Mouse (Mus musculus): ENCODE data around the gene Hnrnpf.

Hnrnpf gene

GRCm38 (mm10) chr6:117926871-117927491 is 26.9 kb downstream of the Hnrnpf start:
- DNase-seq: no peak

- DNase-seq: no peak
Observed at GRCm38 (mm10) chr6:117927955-117928354, 27.8 kb downstream of the Hnrnpf start.

GRCm38 (mm10) chr6:117928746-117929145 is 28.6 kb downstream of the Hnrnpf start:
- DNase-seq: no peak

DNA sequence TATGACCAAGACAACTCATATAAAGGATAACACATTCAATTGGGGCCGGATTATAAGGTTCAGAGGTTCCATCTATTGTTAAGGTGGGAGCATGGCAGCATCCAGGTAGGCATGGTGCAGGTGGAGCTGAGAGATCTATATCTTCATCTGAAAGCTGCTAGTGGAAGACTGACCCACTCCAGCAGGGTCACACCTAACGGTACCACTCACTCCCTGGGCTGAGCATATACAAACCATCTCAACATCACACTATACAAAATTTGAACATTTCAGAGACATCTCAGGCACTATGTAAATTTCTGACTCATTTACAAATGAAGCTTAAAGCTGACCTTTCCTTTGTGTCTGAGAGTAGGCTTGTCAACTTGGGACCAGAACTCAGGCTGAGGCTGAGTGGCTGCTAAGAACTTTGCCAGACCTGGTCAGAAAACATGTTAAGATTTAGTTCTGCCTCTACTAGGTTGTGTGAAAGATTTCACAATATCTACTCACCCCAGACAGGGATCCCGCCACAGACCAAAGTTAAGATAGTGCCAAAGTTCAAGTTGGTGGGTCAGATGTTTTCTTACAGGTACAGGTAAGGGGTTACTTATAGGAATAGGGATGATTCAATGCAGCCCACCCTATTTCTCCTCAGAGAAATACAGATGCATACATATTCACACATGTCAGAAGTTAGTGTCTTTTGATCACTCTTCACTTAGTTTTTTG is 30.0 kb downstream of the Hnrnpf start:
- DNase-seq: no peak

- DNase-seq: no peak
Observed at GRCm38 (mm10) chr6:117932325-117933051, 32.4 kb downstream of the Hnrnpf start.

GRCm38 (mm10) chr6:117934301-117934700 is 34.2 kb downstream of the Hnrnpf start:
- no peak for DNase-seq

DNA sequence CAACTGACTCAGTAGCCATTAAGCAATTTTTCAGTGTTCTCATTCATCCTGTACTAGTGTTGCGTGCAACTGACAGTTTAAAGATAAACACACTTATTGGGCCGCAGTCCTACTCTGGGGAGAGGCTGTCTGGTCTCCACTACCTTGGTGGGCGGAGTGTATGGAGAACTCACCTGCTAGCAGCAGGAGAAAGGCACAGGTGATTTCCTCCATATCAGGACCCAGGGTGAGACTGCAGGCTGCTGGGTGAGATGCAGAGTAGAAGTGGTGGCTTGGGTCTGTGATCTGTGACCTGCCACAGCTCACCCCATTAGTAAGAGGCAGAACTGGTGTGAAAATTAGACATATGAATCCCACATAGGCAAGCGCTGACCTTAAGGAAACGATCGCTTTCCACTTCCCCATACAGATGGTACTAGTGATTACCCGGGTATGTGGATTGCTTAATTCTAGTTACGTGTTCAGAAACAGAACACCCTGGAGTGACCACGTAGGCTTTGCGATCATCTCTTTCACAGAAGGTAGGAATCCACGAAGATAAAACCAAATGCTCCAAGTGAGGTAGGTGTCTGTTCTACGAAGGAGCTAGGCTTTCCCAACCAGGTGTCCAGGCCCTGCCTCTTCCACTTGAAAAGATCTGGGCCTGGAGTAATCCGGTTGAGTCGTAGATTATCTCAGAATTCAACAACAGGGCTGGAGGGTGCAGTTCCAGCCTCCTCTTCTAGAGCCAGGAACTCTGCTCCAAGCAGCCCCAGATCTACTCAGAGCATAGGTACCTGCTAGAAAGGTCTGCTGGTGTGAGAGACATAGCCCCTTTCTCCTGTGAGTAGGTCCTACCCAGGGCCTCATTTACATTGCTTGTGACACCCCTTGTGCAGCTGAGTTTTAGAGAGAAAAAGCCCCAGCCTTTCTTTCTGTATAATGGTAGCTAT is 35.8 kb downstream of the Hnrnpf start:
- no peak for DNase-seq

DNA sequence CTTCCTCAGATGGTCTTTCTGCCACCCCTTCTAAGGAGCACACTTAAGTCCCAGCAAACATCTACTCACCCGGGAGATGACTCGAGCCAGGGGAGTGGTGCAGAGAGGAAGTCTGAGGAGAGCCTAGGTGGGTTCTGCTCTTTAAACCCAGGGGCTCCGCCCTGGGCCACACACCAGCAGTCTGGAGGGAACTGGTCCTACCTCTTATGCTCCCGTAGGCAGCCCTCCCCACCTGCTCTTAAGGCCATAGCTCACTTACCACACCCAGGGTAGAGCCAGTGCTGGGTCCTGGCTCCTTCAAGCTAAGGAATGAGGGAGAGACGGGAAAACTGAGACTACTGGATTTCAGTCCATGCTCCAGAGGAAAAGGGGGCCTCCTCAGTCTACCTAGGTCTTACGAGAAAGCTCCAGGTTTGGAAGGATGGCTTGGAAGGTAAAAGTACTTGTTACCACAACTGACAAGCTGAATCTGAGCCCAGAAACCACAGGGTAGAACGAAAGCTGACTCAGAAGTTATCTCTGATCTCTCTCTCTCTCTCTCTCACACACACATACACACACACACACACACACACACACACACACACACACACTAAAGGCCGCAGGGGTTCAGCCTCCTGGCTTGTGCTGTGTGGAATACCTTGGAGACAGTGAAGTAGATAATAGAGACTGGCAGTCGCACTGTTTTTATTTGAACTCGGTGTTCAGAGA is 37.3 kb downstream of the Hnrnpf start, which contains the start of gene Fxyd4:
Gene Fxyd4, minus strand, starts transcription at position 471 of the 711 bp plus-strand sequence.
- no peak for DNase-seq

- no peak for DNase-seq
Observed at GRCm38 (mm10) chr6:117938951-117939350, 38.8 kb downstream of the Hnrnpf start.

DNA sequence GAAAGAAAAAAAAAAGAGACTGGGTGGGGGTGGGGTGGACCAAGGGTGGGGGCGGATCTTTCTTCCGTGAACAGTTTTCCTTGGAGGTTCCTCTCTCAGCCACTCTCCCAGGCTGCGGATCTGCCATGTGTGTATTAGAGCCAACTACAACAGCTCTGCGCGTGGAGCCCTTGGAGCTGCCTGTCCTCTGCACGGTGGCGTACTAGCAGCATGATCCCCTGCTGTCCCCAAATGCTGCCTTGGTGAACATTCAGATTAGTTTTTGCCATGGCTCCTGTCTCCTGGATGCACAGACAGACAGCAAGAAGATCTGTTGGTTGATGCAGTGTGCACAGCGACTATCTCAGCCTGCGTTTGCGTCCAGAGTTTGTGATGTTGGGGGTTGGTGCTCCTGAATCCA is 42.6 kb downstream of the Hnrnpf start:
- DNase-seq: no peak

DNA sequence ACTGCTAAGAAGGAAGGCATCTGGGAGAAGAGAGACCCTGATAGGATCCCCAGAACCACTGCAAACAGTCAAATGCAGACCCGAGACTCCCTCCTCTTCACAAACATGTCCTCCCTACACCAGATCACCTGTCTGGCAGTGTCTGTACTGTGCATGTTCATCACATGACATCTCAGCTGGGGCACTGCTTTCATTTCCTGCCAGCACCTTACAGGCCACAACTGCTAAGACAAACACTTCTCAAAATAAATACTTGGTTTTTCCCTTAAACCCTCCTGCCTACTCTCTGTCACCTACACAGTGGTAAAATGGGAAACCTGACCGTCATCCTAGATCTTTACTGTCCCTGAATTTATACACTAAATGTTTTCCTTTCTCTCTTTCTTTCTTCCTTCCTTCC is 43.8 kb downstream of the Hnrnpf start:
- no peak for DNase-seq

DNA sequence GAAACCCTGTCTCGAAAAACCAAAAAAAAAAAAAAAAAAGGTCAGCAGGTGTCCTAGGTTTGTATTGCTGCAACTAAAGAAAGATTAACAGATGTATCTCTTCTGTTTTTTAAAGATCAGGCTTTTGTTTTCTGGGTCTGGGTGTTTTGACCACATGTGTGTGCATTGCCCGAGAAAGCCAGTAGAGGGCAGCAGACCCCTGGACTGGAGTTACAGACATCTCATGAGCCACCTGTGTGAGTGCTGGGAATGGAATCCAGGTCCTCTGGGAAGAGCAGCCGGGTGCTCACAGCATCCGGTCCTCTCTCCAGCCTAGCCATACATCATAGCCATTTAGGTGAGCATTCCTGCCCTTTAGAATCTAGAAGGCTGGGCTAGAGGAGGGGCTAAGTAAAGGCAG is 52.2 kb downstream of the Hnrnpf start:
- DNase-seq: no peak

GRCm38 (mm10) chr6:117956161-117956560 is 56.0 kb downstream of the Hnrnpf start:
- DNase-seq: no peak

GRCm38 (mm10) chr6:117956851-117957501 is 56.9 kb downstream of the Hnrnpf start:
- DNase-seq: no peak

DNA sequence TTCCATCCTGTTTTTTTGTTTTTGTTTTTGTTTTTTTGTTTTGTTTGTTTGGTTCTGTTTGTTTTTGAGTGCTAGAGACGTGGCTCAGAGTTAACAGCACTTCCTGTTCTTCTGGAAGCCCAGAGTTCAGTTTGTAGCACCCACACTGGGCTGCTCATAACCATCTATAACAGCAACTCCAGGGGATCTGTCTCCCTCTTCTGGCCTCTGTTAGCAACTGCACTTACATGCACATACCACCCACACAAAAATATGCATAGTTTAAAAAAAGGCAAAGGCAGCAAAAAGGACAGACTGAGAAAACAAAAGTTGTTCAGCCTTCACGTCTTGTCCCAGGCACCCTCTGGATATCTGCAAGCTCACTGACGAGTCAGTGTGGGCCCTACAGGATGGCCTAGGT is 63.1 kb downstream of the Hnrnpf start:
- no peak for DNase-seq

- DNase-seq: no peak
Observed at GRCm38 (mm10) chr6:117966729-117967128, 66.6 kb downstream of the Hnrnpf start.
